In genomic region chr13:23554925-23555838, GRCm38 (mm10) we compare ENCODE assay signal across 8 mouse cellular contexts. TPM values are rescaled to one million over a fixed set of nuclear protein-coding genes. Genes with fewer than 3 reads are reported as not detected.
DNase-seq lines count a peak whose midpoint lies in the region; ATAC-seq lines count a peak whose summit lies in the region.

No protein-coding gene starts in this region.

- peaks cover 12% of the 10 kb centered on the region; the same call in 1 of the 2 replicates for H3K4me1 ChIP-seq in forebrain, embryonic 14.5 days (ENCODE audit: control insufficient read depth, insufficient read depth, low read length)

- ATAC-seq in cerebellum, adult (ENCODE audit: insufficient number of reproducible peaks, low FRiP score, low TSS enrichment) = peak; percentile 69; the same call in 1 of the 2 replicates
- peak; percentile 86 for ATAC-seq in forebrain, embryonic 14.5 days

- peak overlapping the region; percentile 95 for H3K27ac ChIP-seq in forebrain, embryonic 14.5 days (ENCODE audit: low read depth, low read length)

- intact Hi-C loops in heart, postnatal 36 days (cut with DNase I) = no loop called here

- H3K36me3 ChIP-seq in forebrain, embryonic 14.5 days (ENCODE audit: control insufficient read depth, insufficient read depth, low read length) = no peaks in the 10 kb centered on the region

- DNase-seq in ES-CJ7 (ENCODE audit: low read depth, low spot score) = peak; percentile 94
- DNase-seq in forebrain, embryonic 14.5 days (ENCODE audit: low spot score) = peak; percentile 94
- DNase-seq in heart, postnatal 36 days = peak; percentile 67 to 69
- peak; percentile 58 to 71 for DNase-seq in layer of hippocampus, postnatal 10 days (ENCODE audit: low spot score in 2 of 2)
- DNase-seq in lung, postnatal 10 days = peak; percentile 82
- peak; percentile 73 for DNase-seq in ovary, postnatal 10 days (ENCODE audit: low spot score)
- DNase-seq in thymus, postnatal 14 days = peak; percentile 93

- H3K27me3 ChIP-seq in forebrain, embryonic 14.5 days (replicated peaks; ENCODE audit: control insufficient read depth, insufficient read depth, low read length) = no peaks in the 10 kb centered on the region

- no peaks in the 10 kb centered on the region for H3K9me3 ChIP-seq in forebrain, embryonic 14.5 days (replicated peaks; ENCODE audit: control insufficient read depth, low read length)

- peak overlapping the region; percentile 88 for H3K9ac ChIP-seq in forebrain, embryonic 14.5 days (ENCODE audit: low read length)

- H3K4me3 ChIP-seq in forebrain, embryonic 14.5 days (ENCODE audit: low read depth, low read length) = peak overlapping the region; percentile 53

- H3K4me2 ChIP-seq in forebrain, embryonic 14.5 days (ENCODE audit: low read length) = peak overlapping the region; percentile 94

- WGBS in forebrain, embryonic 14.5 days = under 1% methylated on average over 52 of the region's 54 CpGs

RNA-seq across cellular contexts. Expression of gene Hist1h1d, which starts 2.1 kb away (rescaled TPM):
- 0.36 and 0.52 TPM in 2 replicates for polyA plus RNA-seq in forebrain, embryonic 14.5 days (2014; fragmentation: Nextera tagmentation; extraction: Ambion mirVana)
- total RNA-seq in heart, postnatal 36 days (2021) = 1 to 10 TPM; 2.2 to 2.3 TPM
- total RNA-seq in layer of hippocampus, postnatal 10 days (2021) = 1 to 10 TPM; 6.4 to 6.6 TPM

RNA-seq across cellular contexts. Expression of gene Hist1h4f, which starts 3.7 kb away (rescaled TPM):
- polyA plus RNA-seq in forebrain, embryonic 14.5 days (2014; fragmentation: Nextera tagmentation; extraction: Ambion mirVana) = not detected in 2 replicates
- 10 to 100 TPM; 37.7 to 40.9 TPM for total RNA-seq in heart, postnatal 36 days (2021)
- total RNA-seq in layer of hippocampus, postnatal 10 days (2021) = 100 to 1,000 TPM; 140 to 182 TPM

RNA-seq across cellular contexts. Expression of gene Hist1h3e, which starts 7.0 kb away (rescaled TPM):
- 3.4 and 5.7 TPM in 2 replicates for polyA plus RNA-seq in forebrain, embryonic 14.5 days (2014; fragmentation: Nextera tagmentation; extraction: Ambion mirVana)
- 10 to 100 TPM; 21.4 to 23.8 TPM for total RNA-seq in heart, postnatal 36 days (2021)
- 10 to 100 TPM; 77.0 to 85.3 TPM for total RNA-seq in layer of hippocampus, postnatal 10 days (2021)

RNA-seq across cellular contexts. Expression of gene Hist1h3f, which starts 11.3 kb away (rescaled TPM):
- 0.62 and 0.89 TPM in 2 replicates for polyA plus RNA-seq in forebrain, embryonic 14.5 days (2014; fragmentation: Nextera tagmentation; extraction: Ambion mirVana)
- total RNA-seq in heart, postnatal 36 days (2021) = 10 to 100 TPM in 1 of 2 experiments, 1 to 10 TPM in 1; 7.4 to 10.0 TPM
- 10 to 100 TPM; 28.3 to 32.7 TPM for total RNA-seq in layer of hippocampus, postnatal 10 days (2021)

RNA-seq across cellular contexts. Expression of gene Hist1h2bh, which starts 12.0 kb away (rescaled TPM):
- 0.30 and 0.32 TPM in 2 replicates for polyA plus RNA-seq in forebrain, embryonic 14.5 days (2014; fragmentation: Nextera tagmentation; extraction: Ambion mirVana)
- total RNA-seq in heart, postnatal 36 days (2021) = 1 to 10 TPM in 1 of 2 experiments, under 1 TPM in 1; 0.94 to 1.9 TPM
- 1 to 10 TPM; 5.1 TPM for total RNA-seq in layer of hippocampus, postnatal 10 days (2021)

Comparison
In these comparisons a context has a peak if more than half of its experiments do, and no peak if none do; other contexts are left out.
1. Peak in every context shown above with its lines: DNase-seq, ATAC-seq, H3K4me3 ChIP-seq and H3K27ac ChIP-seq.